Mouse (Mus musculus) embryonic facial prominence, embryonic 15.5 days (tissue): ENCODE measurements at regions not wholly inside any gene's neighbourhood (a gene's known extent, or its start where the extent isn't known, plus 50 kb on each side); places are given as distances from the start of the nearest gene placed in this dataset.

Experiments used
- ATAC-seq: fragments of 200-750 bp; cut with Nextera tagmentation; 2 replicates; pipeline ENCODE4 v1.8.0; 2017; ENCODE audit warnings: low read depth, moderate TSS enrichment; ENCODE audit not compliant: insufficient number of reproducible peaks, low FRiP score, low TSS enrichment
- H3K27ac ChIP-seq: fragments of 300-500 bp; sonication (generic); replicated peaks from 2 replicates; pipeline ENCODE4 v1.5.1; 2015; ENCODE audit warnings: mild to moderate bottlenecking, inconsistent platforms
- H3K27me3 ChIP-seq: fragments of 300-500 bp; sonication (generic); 2 replicates; pipeline ENCODE4 v1.6.1; 2015; ENCODE audit warnings: inconsistent platforms
- H3K36me3 ChIP-seq: fragments of 300-500 bp; sonication (generic); 2 replicates; pipeline ENCODE4 v1.6.1; 2015; ENCODE audit warnings: mild to moderate bottlenecking, inconsistent platforms
- H3K4me1 ChIP-seq: fragments of 300-500 bp; sonication (generic); 2 replicates; pipeline ENCODE4 v1.6.1; 2015; ENCODE audit warnings: inconsistent platforms
- H3K4me2 ChIP-seq: fragments of 300-500 bp; sonication (generic); replicated peaks from 2 replicates; pipeline ENCODE4 v1.6.1; 2015; ENCODE audit warnings: mild to moderate bottlenecking, inconsistent platforms
- H3K4me3 ChIP-seq: fragments of 300-500 bp; sonication (generic); replicated peaks from 2 replicates; pipeline ENCODE4 v1.5.1; 2015; ENCODE audit warnings: mild to moderate bottlenecking, inconsistent platforms
- H3K9ac ChIP-seq: fragments of 300-500 bp; sonication (generic); 2 replicates; pipeline ENCODE4 v1.6.1; 2015; ENCODE audit warnings: inconsistent platforms
- H3K9me3 ChIP-seq: fragments of 300-500 bp; sonication (generic); replicated peaks from 2 replicates; pipeline ENCODE4 v1.6.1; 2016; ENCODE audit warnings: inconsistent platforms
- WGBS: fragments of 180-500 bp; shearing (Covaris S2); methylation state at CpG from one replicate; pipeline ENCODE4 v1.1.7; 2015; 5-methylcytosine and 5-hydroxymethylcytosine counted together

DNA sequence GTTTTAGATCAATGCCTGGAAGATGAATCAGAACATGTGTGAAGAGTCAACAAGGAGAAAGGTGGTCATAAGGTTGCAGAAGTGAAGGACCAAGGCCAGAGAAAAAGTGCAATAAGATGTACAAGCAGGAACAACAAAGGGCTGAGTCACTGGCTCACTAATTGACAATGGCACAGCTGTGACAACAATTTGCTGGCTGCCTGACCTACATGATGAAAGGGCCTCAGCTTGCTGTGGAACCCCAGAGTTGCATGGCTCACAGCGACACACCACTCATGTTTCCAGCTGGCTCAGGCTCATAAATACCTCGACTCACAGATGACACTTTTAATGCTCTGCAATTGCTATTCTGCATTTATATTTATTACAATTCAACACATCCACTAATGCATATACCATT is 799.3 kb upstream of the Nr2f1 start:
- Histone ChIP-seq H3K4me2 (no peak overlapping the region), H3K36me3 (no peaks in the 10 kb centered on the region), H3K4me3 (no peak overlapping the region), H3K27me3 (no peaks in the 10 kb centered on the region), H3K9ac (no peak overlapping the region), H3K4me1 (no peaks in the 10 kb centered on the region), H3K27ac (no peak overlapping the region), H3K9me3 (no peaks in the 10 kb centered on the region)
- ATAC-seq, result no peak
- WGBS, result 53% methylated on average over 2 of the region's 2 CpGs

DNA sequence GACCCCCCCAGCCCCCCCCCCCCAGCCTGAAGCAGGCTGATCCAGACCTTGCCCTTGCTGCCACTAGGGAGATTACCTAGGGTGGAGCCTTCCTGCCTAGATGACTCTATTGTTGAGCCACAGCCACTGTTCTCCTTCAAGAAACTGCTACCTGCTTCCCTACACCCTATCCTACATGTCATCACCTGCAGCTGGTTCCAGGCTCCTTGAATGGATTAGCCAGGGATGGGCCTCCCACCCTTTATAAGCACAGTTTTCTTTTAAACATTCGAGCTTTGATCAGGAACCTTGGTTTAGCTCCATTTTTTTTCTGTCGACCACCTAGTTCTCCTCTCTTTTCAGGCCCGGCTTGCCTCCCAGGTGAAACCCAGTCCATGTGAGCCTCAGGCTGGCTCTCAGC is 792.8 kb upstream of the Nr2f1 start:
- WGBS, result 73% methylated on average over 3 of the region's 3 CpGs
- H3K9me3 ChIP-seq, result no peaks in the 10 kb centered on the region
- no peaks in the 10 kb centered on the region for H3K27me3 ChIP-seq
- H3K9ac ChIP-seq, result no peak overlapping the region
- no peak overlapping the region for H3K4me2 ChIP-seq
- H3K4me3 ChIP-seq, result no peak overlapping the region
- H3K4me1 ChIP-seq, result no peaks in the 10 kb centered on the region
- H3K36me3 ChIP-seq, result no peaks in the 10 kb centered on the region
- no peak for ATAC-seq
- H3K27ac ChIP-seq, result no peak overlapping the region

DNA sequence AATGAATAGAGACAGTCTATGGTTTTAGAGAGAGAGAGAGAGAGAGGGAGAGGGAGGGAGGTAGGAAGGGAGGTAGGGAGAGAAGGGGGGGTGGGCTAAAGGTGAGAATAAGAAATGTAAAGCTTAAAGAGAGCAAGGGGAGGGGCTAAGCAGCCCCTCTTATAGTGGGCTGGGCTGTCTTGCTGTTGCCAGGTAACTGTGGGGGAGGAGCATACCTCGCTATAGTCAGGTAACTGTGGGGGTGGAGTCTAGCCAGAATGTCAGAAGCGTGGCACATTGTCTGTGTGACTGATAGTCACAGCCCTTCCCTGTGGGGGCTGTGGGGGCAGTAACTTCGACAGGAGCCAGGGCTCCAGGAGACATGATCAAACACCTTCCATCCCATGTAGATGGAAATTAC is 786.4 kb upstream of the Nr2f1 start:
- no peaks in the 10 kb centered on the region for H3K36me3 ChIP-seq
- H3K9ac ChIP-seq, result no peak overlapping the region
- no peak overlapping the region for H3K27ac ChIP-seq
- no peaks in the 10 kb centered on the region for H3K4me1 ChIP-seq
- no peak for ATAC-seq
- H3K9me3 ChIP-seq, result no peaks in the 10 kb centered on the region
- H3K27me3 ChIP-seq, result no peaks in the 10 kb centered on the region
- WGBS, result 29% methylated on average over 3 of the region's 3 CpGs
- no peak overlapping the region for H3K4me2 ChIP-seq
- H3K4me3 ChIP-seq, result no peak overlapping the region

DNA sequence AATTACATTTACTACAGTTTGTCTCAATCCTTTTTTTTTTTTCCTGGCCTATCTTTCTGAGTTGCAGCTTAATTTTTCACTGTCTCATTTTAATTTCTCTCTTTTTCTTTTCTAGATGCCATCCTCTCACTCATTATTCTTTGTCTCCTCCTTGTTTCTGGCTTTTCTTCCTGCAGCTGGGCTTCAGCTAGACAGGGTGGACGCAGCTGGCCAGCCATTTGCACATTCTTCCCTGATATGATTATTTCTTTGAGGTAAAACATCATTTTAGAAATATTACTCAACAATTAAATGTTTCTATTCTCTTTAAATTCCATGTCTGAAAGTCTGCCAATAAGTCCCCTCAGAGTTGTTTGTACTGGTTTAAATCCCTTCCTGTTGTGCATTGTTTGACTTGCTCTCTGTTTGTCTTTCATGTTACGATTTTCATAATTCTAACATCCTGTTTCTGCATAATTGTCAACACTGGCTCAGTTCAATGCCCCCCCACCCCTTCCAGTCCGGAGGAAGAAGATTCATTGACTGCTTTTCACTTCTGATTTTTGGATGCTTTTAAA is 777.7 kb upstream of the Nr2f1 start:
- H3K27ac ChIP-seq, result no peak overlapping the region
- no peak overlapping the region for H3K9ac ChIP-seq
- H3K9me3 ChIP-seq, result no peaks in the 10 kb centered on the region
- H3K27me3 ChIP-seq, result no peaks in the 10 kb centered on the region
- no peak overlapping the region for H3K4me2 ChIP-seq
- WGBS, result 45% methylated on average over 3 of the region's 3 CpGs
- H3K4me3 ChIP-seq, result no peak overlapping the region
- H3K4me1 ChIP-seq, result no peaks in the 10 kb centered on the region
- ATAC-seq, result no peak
- no peaks in the 10 kb centered on the region for H3K36me3 ChIP-seq

DNA sequence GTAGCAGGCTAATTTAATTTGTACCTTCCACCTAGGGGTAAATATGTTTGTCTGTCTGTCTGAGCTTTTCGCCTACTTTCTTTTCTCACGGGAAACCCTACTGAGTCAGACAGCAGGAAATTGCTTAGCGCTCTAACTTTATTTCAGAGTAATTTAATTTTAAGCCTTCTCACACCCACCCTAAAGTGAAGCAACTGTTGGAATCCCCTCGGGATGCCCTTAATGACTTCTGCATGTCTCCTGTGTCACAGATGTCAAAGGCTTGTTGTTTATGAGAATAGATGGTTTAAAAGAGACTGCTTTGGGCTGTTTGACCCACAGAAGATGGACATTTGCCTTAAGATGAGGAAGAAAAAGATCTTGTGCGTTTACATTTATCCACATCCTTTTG is 738.8 kb upstream of the Nr2f1 start:
- no peak overlapping the region for H3K27ac ChIP-seq
- H3K4me2 ChIP-seq, result no peak overlapping the region
- WGBS, result 20% methylated on average over 5 of the region's 5 CpGs
- H3K4me3 ChIP-seq, result no peak overlapping the region
- H3K9me3 ChIP-seq, result no peaks in the 10 kb centered on the region
- no peaks in the 10 kb centered on the region for H3K36me3 ChIP-seq
- no peak for ATAC-seq
- no peaks in the 10 kb centered on the region for H3K27me3 ChIP-seq
- no peaks in the 10 kb centered on the region for H3K4me1 ChIP-seq
- no peak overlapping the region for H3K9ac ChIP-seq

DNA sequence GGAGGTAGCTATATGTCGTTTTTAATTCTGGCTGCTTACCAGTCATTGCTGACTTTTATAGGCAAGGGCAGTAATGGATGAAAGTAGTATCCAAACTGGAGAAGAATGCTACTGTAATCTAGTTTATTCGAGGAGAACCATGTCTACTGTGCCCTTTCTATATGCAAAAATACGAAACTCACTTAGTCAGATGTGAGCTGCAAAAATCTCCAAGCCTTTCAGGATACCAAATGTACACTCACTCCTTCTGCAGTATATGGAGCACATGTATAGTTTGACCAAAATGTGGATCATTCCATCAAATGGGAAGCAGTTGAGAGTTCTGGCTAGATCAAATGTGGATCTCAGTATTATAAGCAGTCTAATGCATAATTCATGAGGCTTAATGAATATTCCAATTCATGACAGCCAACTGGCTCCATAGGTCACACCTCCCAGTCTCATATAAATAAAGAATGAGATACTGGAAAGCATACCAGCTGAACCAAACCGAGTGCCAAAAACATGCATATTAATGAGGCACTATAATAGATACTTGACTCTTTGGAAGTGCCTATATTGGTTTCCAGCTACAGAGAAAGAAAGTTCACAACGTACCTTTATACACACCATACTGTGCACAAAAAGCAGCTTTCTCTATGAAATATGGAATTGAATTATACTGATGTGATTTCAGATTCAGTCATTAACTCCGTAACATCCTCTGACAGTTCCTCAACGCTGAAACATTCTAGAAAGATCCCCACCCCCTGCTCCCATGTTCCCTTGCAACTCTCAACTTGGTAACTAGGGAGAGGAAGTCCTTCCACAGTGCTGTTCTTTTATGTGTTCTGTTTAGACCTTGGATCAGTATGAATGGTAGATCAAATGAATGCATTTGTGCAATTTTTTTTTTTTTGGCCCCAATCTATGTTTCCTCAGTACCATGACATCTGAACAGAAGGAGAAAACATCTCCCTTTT is 738.1 kb upstream of the Nr2f1 start:
- Histone ChIP-seq H3K9me3 (no peaks in the 10 kb centered on the region), H3K4me2 (no peak overlapping the region), H3K4me1 (no peaks in the 10 kb centered on the region), H3K4me3 (no peak overlapping the region), H3K36me3 (no peaks in the 10 kb centered on the region), H3K9ac (no peak overlapping the region), H3K27ac (no peak overlapping the region), H3K27me3 (no peaks in the 10 kb centered on the region)
- no peak for ATAC-seq
- 51% methylated on average over 7 of the region's 7 CpGs for WGBS

DNA sequence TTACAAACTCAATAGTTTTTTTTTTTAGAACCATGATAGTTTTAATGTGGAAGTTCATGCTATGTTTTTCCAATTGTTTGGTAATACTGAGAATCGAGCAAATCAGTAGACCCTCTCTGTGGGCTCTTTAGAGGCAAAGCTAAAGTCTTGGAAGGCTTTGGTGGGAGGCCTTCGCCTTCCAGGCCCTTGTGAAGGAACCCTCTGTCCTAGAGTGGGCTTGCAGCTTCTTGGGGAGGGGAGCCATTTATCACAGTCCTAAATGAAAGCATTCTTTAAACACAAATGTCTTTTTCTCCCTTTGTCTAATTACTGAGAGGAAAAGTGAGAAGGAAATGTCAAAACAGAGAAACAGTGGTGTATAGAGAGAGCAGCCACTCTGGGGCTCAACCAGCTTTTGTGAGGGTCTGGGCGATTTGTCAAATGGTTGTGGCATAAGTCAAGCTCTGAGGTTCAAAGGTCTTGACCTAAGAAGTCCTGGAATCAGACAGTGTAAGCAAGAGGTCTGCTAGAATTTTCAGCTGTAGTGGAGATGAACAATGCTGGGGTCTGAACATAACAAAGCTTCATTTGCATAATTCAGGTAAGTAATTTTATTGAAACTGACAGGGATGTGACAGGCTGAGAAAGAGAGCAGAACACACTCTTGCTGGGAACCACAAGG is 736.6 kb upstream of the Nr2f1 start:
- Histone ChIP-seq H3K9ac (no peak overlapping the region), H3K4me3 (no peak overlapping the region), H3K4me2 (no peak overlapping the region), H3K36me3 (no peaks in the 10 kb centered on the region), H3K27me3 (no peaks in the 10 kb centered on the region), H3K9me3 (no peaks in the 10 kb centered on the region), H3K4me1 (no peaks in the 10 kb centered on the region), H3K27ac (no peak overlapping the region)
- no peak for ATAC-seq
- 35% methylated on average over 3 of the region's 3 CpGs for WGBS

DNA sequence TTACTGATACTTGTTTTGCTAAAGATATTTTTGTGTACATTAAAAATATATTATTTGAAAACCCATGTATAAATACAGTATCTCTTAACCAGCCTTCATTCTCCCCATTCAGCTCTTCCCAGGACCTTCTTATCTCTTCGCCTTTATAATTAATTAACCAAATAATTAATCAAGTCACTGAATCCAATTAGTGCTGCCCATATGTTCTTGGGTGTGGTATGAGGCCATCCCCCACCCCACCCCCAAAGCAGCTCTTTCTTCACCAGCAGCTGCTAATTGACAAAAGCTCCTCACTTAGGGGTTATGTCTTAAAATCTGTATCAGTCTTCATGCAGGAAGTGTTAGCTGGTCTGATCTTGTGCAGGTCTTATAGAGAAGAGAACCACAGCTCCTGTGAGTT is 728.8 kb upstream of the Nr2f1 start:
- Histone ChIP-seq H3K9me3 (no peaks in the 10 kb centered on the region), H3K9ac (no peak overlapping the region), H3K27me3 (no peaks in the 10 kb centered on the region), H3K4me2 (no peak overlapping the region), H3K4me3 (no peak overlapping the region), H3K4me1 (no peaks in the 10 kb centered on the region), H3K27ac (no peak overlapping the region), H3K36me3 (no peaks in the 10 kb centered on the region)
- no peak for ATAC-seq
- 90% methylated on average over 1 of the region's 1 CpGs for WGBS

DNA sequence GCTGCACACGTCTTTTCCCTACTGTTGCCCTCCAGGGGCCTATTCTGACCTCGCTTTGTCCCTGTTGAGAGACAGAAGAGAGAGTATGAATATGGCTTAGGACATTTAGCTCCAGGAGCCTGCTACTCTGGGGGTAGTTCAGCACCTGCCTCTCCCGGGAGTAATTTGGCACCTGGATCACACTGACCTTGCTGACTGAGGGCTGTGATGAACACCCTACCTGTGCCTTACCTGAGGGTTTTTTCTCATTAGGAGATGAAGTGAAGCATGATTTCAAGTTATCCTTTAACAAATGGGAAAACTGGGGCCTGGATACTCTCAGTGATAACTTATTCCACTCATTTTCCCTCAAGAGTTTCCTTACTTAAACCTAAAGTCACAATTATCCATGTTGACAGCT is 721.2 kb upstream of the Nr2f1 start:
- 58% methylated on average over 3 of the region's 3 CpGs for WGBS
- H3K4me2 ChIP-seq, result no peak overlapping the region
- H3K9ac ChIP-seq, result no peak overlapping the region
- no peak overlapping the region for H3K27ac ChIP-seq
- no peak for ATAC-seq
- H3K27me3 ChIP-seq, result no peaks in the 10 kb centered on the region
- H3K36me3 ChIP-seq, result no peaks in the 10 kb centered on the region
- H3K9me3 ChIP-seq, result no peaks in the 10 kb centered on the region
- no peak overlapping the region for H3K4me3 ChIP-seq
- H3K4me1 ChIP-seq, result no peaks in the 10 kb centered on the region

DNA sequence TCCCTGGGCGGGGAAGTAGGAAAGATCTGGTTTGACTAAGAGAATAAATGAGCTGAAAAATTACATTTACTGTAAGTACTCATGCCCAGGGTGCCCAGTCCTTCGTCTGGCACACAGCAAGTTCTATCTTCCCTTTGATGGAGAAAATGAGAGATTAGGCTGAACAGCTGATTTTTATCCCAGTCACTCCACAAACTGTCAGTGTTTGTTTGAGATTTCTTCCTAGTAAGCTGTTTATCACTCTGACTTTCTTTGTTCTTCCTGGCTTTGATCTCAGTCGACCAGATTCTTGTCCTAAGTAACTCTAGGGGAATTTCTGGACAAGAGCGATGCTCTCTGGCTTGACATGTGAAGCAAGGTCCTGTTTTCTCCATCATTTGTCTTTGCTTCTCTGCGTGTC is 710.3 kb upstream of the Nr2f1 start:
- no peaks in the 10 kb centered on the region for H3K4me1 ChIP-seq
- H3K4me3 ChIP-seq, result no peak overlapping the region
- H3K9ac ChIP-seq, result no peak overlapping the region
- no peak overlapping the region for H3K4me2 ChIP-seq
- no peaks in the 10 kb centered on the region for H3K9me3 ChIP-seq
- no peak overlapping the region for H3K27ac ChIP-seq
- no peaks in the 10 kb centered on the region for H3K27me3 ChIP-seq
- 25% methylated on average over 5 of the region's 5 CpGs for WGBS
- no peaks in the 10 kb centered on the region for H3K36me3 ChIP-seq
- no peak for ATAC-seq

DNA sequence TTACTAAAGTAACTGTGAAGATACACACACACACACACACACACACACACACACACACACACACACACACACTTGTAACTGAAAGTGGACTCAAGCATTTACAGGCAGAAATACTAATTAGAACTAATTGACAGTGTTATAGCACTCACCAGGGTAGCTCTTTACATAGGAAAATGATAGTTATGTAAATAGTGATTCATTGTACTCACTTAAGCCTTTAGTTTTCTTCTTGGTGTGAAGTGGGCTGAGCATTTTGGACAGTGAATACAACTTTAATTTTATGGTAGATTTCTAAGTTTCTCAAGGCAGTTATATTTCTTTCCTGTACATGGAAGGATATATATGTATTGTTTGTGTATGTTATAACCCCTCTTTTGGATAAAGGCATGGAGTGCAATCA is 704.5 kb upstream of the Nr2f1 start:
- no peaks in the 10 kb centered on the region for H3K27me3 ChIP-seq
- H3K4me2 ChIP-seq, result no peak overlapping the region
- ATAC-seq, result no peak
- no peaks in the 10 kb centered on the region for H3K36me3 ChIP-seq
- no peak overlapping the region for H3K27ac ChIP-seq
- H3K4me1 ChIP-seq, result no peaks in the 10 kb centered on the region
- H3K9me3 ChIP-seq, result no peaks in the 10 kb centered on the region
- H3K9ac ChIP-seq, result no peak overlapping the region
- no peak overlapping the region for H3K4me3 ChIP-seq
